Mouse (Mus musculus): Measurements from ENCODE around the gene Gm3173.
A peak's percentile ranks its signal among the peaks of the same experiment; 100 is the strongest.
"Not testable (repeated sequence)": the region's sequence is repeated elsewhere in the genome, so short reads cannot be mapped to it uniquely, and the experiment has no call there.

Gm3173 gene

DNA sequence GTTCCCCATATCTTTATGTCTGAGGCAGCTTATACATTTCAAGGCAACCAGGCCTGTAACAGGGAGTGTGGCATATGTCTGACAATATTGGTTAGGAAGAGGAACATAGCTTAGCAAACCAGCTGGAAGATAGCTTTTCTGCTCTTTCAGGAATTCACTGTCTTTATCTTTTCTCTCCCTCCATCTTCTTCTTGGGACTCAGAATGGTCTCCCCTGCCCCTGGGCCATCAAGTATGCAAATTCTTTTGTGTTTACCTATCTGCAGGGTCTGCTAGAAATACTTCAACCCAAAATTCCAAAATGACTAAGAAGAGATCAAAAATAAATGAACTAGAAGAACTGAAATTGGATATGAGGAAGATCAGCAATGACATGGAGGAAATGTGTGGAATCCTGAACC is at the start of gene Gm3173:
TSS of gene Gm3173 (plus strand) at position 301 of the 400 bp plus-strand sequence.
- DNase-seq (ENCODE audit: low spot score in 2 of 2), result not testable (repeated sequence)

DNA sequence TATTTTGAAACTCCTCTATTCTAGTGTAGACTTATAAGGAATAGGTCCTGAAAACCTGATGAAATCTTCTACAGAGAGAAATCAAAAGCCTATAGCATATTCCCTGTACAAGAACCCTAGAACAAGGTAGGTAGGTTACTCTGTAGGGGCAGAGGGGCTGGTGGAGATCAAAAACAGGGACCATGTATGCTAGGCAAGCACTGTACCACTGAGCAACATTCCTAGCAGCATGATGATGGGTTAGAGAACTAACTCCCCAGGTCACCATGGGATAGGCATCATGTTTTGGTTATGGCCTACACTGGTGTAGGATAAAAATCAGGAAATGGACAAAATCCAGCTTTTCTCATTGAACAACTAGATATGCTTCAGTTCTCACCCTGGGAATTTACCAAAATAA is 45.2 kb upstream of the Gm3173 start:
- not testable (repeated sequence) for DNase-seq (ENCODE audit: low spot score in 2 of 2)

DNA sequence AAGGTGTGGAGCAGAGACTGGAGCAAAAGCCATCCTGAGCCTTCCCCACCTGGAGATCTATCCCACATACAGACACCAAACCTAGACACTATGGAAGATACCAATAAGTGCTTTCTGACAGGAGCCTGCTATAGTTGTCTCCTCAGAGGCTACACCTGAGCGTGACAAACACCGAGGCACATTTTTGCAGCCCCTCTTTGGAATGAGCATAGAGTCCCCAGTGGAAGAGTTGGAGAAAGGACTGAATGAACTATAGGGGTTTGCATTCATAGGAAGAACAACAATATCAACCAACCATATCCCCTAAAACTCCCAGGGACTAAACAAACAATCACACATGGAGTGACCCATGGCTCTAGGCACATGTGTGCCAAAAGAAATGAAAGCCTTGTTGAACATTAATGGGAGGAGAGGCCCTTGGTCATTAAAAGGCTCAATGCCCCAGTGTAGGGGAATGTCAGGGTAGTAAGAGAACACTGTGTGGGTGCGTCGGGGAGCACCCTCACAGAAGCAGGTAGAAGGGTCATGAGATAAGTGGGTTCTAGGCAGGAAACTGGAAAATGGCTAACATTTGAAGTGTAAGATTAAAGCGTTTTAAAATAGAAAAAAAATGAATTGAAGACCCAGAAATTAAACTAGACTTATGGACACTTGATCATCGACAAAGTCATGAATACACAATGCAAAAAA is 37.8 kb upstream of the Gm3173 start:
- DNase-seq (ENCODE audit: low spot score in 2 of 2), result not testable (repeated sequence)

DNA sequence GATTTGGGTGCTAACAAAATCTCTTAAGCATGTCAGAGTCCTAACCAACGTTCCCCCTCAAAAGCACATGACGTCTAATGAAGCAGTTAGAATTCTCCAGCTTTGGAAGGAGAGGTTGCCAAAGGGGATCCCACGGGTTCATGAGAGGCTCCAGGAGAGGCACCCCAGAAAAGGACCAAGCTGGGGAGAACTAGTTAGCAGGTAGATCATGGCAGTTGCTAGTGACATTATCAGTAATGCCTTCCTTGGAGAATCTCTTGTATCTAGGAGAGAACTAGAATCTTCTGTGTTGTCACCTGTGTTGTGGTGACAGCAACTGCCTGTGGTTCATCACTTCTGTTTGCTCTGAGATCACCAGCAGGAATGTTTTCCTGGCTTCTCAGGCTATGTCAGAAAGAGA is 33.6 kb upstream of the Gm3173 start, which contains the start of gene Gm3159:
TSS of gene Gm3159 (plus strand) at position 301 of the 400 bp plus-strand sequence.
- DNase-seq (ENCODE audit: low spot score in 2 of 2), result not testable (repeated sequence)

DNA sequence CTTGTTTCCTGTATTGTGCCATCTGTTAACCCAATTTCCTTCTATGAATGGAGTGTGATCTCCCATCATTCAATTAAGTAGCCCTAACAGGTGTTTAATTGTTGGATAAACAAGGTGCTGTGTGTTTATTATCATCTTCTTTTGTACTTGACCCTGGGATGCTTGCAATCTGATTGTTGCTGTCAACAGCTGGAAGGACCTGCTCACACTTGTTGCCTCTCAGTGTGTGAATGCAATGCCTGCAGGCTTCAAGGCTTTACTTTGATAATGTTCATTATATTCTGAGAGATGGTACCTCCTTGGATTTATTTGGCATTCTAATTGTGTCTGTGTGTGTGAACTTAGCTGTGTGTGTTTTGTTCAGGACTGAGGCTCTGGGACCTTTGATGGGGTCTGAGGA is 32.2 kb upstream of the Gm3173 start:
- DNase-seq (ENCODE audit: low spot score in 2 of 2), result not testable (repeated sequence)

DNA sequence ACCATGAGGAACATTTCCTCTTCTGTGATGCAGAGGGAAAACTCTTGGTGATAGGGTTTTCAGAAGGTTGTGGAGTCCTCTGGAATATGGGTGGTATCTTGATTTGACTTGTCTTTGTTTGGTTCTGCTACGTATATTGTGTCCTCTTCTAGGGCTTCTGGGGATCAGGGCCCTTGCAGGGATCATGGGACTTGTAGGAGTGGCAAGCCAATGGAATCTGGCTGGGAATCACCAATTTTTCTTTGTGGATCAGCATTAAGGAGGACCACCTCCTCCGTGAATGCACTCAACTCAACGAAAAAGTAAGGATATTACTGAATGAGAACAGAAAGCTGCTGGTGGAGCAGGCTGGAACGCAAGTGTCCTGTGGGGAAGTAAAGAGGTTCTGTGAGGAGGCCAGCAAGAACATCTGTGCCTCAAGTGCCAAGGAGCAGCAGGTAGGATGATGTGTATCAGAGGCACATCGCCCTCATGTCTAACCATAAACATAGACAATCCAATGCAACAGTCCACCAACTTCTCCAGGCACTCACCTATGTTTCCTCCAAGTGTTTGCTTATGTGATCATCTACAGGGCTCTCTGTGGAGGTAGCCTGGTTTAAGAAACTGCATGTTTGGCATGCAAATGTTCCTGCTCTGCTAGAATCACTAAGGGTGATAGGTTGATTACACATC is 30.5 kb upstream of the Gm3173 start:
- peak in 1 of 2 experiments; percentile 32 for DNase-seq (ENCODE audit: low spot score in 2 of 2)

DNA sequence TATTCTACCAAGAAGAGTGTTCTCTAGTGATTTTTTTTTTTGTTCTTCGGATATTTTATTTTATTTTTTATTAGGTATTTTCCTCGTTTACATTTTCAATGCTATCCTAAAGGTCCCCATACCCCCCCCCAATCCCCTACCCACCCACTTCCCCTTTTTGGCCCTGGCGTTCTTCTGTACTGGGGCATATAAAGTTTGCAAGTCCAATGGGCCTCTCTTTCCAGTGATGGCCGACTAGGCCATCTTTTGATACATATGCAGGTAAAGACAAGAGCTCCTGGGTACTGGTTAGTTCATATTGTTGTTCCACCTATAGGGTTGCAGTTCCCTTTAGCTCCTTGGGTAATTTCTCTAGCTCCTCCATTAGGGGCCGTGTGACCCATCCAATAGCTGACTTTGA is 29.5 kb upstream of the Gm3173 start:
- DNase-seq (ENCODE audit: low spot score in 2 of 2), result not testable (repeated sequence)

DNA sequence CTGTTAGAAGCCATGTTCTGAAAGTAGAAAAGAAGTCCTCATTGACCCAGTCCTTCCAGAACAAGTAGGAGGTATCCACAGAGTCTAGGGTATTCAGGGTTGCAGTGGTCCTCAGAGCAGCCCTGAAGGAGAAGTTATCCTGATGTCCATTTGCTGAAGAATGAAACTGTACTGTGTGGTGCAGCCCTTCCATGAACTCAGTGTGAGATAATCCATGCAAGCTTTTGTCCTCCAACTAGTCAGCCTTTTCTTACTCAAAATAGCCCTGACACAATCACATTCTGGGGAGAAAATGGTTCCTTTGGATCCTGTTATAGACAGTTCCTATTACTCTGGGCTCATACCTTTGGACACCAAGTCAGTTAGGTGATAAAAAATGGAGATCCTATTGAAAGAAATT is 27.0 kb upstream of the Gm3173 start:
- not testable (repeated sequence) for DNase-seq (ENCODE audit: low spot score in 2 of 2)

DNA sequence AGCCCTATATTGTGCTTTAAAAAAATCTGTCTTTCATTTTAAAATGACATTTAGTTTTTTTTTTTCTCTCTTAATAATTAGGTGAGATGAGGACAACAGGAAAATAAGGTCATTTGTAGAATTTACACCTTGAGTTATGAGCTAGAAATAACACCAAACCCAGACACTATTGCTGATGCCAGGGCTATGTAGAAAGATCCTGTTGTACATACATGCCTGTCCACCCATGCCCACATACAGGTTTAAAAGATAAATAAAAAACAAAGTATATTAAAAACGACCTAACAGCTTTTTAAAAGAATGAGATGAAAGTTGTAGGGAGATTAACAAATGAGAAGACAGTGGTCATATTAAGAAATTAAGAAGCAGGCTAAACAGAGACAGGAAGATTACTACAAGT is 20.9 kb upstream of the Gm3173 start:
- DNase-seq (ENCODE audit: low spot score in 2 of 2), result not testable (repeated sequence)

DNA sequence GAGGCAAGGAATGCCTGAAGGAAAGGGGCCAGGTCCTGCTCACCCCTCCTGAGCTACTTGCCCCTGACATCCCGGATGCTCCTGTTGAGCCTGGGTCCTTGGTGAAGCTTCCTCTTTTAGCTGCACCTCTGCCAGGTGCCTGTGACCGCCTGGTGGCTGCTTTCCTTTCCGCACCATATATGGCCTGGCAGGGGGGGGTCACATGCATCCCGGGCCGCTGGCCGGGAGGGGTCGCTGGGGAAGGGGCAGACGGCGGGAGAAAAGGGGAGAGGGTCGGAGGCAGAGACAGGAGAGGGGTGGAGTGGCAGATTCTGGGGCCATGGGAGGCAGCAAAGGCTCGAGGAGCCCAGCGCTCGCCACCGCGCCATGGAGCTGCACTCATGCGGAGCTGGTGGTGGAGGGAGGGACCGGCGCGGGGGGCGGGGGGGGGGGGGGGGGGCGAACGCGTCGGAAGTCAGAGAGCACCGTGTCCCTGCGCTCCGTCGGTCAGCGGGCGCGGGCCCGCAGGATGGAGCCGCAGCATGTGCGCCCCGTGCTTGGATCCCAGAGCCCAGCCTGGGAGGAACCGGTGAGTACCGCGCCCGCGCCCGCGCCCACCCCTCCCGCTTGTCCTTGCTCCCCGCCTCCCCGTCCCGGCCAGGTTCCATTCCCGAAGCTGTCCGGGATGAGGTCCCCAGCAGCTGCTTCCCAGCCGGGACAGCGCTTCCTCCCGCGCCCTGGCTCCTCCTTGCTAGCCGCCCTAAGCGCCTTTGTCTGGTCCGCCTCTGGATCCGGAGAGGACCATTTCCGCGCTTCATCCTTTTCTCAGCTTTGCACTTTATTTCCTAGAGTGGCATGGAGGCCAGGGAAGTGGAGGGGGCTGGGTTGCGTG is 15.6 kb upstream of the Gm3173 start, which contains the start of gene Gm3164:
TSS of gene Gm3164 (plus strand) at position 484 of the 871 bp plus-strand sequence.
- DNase-seq (ENCODE audit: low spot score in 2 of 2), result peak; percentile 54

DNA sequence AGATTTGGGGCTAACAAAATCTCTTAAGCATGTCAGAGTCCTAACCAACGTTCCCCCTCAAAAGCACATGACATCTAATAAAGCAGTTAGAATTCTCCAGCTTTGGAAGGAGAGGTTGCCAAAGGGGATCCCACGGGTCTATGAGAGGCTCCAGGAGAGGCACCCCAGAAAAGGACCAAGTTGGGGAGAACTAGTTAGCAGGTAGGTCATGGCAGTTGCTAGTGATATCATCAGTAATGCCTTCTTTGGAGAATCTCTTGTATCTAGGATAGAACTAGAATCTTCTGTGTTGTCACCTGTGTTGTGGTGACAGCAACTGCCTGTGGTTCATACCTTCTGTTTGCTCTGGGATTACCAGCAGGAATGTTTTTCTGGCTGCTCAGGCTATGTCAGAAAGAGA is 50.7 kb downstream of the Gm3173 start, which contains the start of gene Gm3182:
TSS of gene Gm3182 (plus strand) at position 301 of the 400 bp plus-strand sequence.
- DNase-seq (ENCODE audit: low spot score in 2 of 2), result not testable (repeated sequence)

DNA sequence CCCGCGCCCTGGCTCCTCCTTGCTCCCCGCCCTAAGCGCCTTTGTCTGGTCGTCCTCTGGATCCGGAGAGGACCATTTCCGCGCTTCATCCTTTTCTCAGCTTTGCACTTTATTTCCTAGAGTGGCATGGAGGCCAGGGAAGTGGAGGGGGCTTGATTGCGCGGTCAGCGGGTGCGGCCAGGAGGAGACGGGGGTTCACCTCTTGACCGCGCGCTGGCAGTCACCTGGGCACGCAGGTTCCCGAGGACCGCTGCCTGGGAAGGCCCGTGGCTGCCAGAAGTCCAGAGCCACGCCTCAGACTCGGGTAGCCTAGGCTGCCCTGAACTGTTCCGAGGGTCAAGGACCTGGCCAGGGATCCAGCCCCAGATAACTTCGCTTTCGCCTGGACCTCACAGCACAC is 68.6 kb downstream of the Gm3173 start:
- peak in 1 of 2 experiments; percentile 0 for DNase-seq (ENCODE audit: low spot score in 2 of 2)

DNA sequence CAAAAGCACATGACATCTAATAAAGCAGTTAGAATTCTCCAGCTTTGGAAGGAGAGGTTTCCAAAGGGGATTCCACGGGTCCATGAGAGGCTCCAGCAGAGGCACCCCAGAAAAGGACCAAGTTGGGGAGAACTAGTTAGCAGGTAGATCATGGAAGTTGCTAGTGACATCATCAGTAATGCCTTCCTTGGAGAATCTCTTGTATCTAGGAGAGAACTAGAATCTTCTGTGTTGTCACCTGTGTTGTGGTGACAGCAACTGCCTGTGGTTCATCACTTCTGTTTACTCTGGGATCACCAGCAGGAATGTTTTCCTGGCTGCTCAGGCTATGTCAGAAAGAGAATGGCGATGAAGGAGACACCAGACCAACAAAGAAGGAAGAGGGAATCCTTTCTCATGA is 124.3 kb downstream of the Gm3173 start, which contains the start of gene Gm3047:
TSS of gene Gm3047 (plus strand) at position 301 of the 400 bp plus-strand sequence.
- DNase-seq (ENCODE audit: low spot score in 2 of 2), result not testable (repeated sequence)
